17 mouse cellular contexts compared by ENCODE assay signal in the genomic region with DNA sequence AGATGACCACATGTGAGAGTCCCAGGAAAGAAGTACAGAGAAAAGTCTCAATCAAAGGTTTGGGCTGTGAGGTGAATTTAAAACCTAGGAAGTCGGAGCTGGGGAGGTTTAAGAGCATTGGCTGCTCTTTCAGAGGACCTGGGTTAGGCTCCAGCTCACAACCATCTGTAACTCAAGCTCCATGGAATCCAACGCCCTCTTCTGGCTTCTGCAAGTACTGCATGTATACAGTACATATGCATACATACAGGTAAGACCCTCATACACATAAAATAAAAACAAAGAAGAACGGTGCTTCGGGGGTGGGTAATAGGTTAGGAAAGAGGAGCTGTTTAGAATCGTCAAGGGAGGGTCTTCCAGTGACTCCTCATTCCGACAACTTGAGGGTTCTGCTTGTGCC. TPM values are rescaled to one million over a fixed set of nuclear protein-coding genes. Genes with fewer than 3 reads are reported as not detected.
A peak's percentile ranks its signal among the peaks of the same experiment; 100 is the strongest.
DNase-seq lines count a peak whose midpoint lies in the region; ATAC-seq and TF ChIP-seq lines count a peak whose summit lies in the region.
"Had no signal": no experiment of that assay in that cellular context is flagged by ENCODE, and none has a peak within 500 bp of the region (broad histone marks: within the 10 kb centered on the region; RNA-seq: fewer than 3 reads in every experiment).

No protein-coding gene starts in this region.

- no peak for DNase-seq in hindbrain, postnatal 0 days (ENCODE audit: low spot score)
- no peak for DNase-seq in hindbrain, embryonic 14.5 days (ENCODE audit: low spot score)
- DNase-seq in midbrain, postnatal 0 days (ENCODE audit: low spot score) = no peak
- no peak for DNase-seq in spleen, adult 12 weeks (ENCODE audit: low spot score)
- no peak for DNase-seq in urinary bladder, adult 18-20 months (ENCODE audit: low spot score in 2 of 2)
- DNase-seq: cerebellum, adult 9-10 months; kidney, adult 11 months; lung, adult 2 months; right cerebral cortex, postnatal 4 days had no signal

- H3K9me3 ChIP-seq in hindbrain, postnatal 0 days (ENCODE audit: low read length) = no peaks in the 10 kb centered on the region
- H3K9me3 ChIP-seq in hindbrain, embryonic 14.5 days (ENCODE audit: control insufficient read depth, low read length) = no peaks in the 10 kb centered on the region
- H3K9me3 ChIP-seq in midbrain, postnatal 0 days (ENCODE audit: low read length) = no peaks in the 10 kb centered on the region
- H3K9me3 ChIP-seq in midbrain, embryonic 16.5 days (replicated peaks; ENCODE audit: control insufficient read depth, low read length, poor library complexity, severe bottlenecking) = no peaks in the 10 kb centered on the region
- no peaks in the 10 kb centered on the region for H3K9me3 ChIP-seq in forebrain, embryonic 12.5 days
- H3K9me3 ChIP-seq: forebrain, embryonic 10.5 days; midbrain, embryonic 10.5 days had no signal

- no peaks in the 10 kb centered on the region for H3K4me1 ChIP-seq in hindbrain, postnatal 0 days (ENCODE audit: insufficient read depth, low read length)
- H3K4me1 ChIP-seq in hindbrain, embryonic 14.5 days (replicated peaks; ENCODE audit: control insufficient read depth, insufficient read depth, low read length) = 0 out of 2 replicates have a peak, but pooled peaks cover under 1% of the 10 kb centered on the region
- H3K4me1 ChIP-seq in midbrain, postnatal 0 days (ENCODE audit: insufficient read depth, low read length) = no peaks in the 10 kb centered on the region
- peaks cover 4% of the 10 kb centered on the region; the same call in 1 of the 2 replicates for H3K4me1 ChIP-seq in midbrain, embryonic 16.5 days (ENCODE audit: control insufficient read depth, insufficient read depth, low read length)
- H3K4me1 ChIP-seq in forebrain, embryonic 12.5 days = no peaks in the 10 kb centered on the region

- no peak for ATAC-seq in hindbrain, postnatal 0 days
- ATAC-seq in hindbrain, embryonic 14.5 days (ENCODE audit: low FRiP score) = no peak
- ATAC-seq in midbrain, postnatal 0 days (ENCODE audit: low FRiP score) = no peak
- ATAC-seq in midbrain, embryonic 16.5 days = no peak
- ATAC-seq in erythroblast, adult 5-6 weeks (replicated peaks; ENCODE audit: low FRiP score, poor library complexity, severe bottlenecking) = peak; percentile 40; the same call in 1 of the 2 replicates
- no peak for ATAC-seq in forebrain, embryonic 12.5 days (ENCODE audit: low FRiP score)
- ATAC-seq: activated CD4-positive, CD25-positive, alpha-beta regulatory T cell, adult 4 months had no signal

- WGBS in hindbrain, postnatal 0 days = 81% methylated on average over 6 of the region's 6 CpGs
- 86% methylated on average over 6 of the region's 6 CpGs for WGBS in hindbrain, embryonic 14.5 days
- WGBS in midbrain, postnatal 0 days = 87% methylated on average over 6 of the region's 6 CpGs
- 88% methylated on average over 6 of the region's 6 CpGs for WGBS in midbrain, embryonic 16.5 days
- 80% methylated on average over 6 of the region's 6 CpGs for WGBS in forebrain, embryonic 12.5 days

- H3K4me2 ChIP-seq in hindbrain, postnatal 0 days (ENCODE audit: low read depth, low read length) = no peak overlapping the region
- H3K4me2 ChIP-seq in hindbrain, embryonic 14.5 days (replicated peaks) = no peak overlapping the region
- no peak overlapping the region for H3K4me2 ChIP-seq in midbrain, postnatal 0 days (ENCODE audit: low read depth, low read length, poor library complexity, severe bottlenecking)
- no peak overlapping the region for H3K4me2 ChIP-seq in midbrain, embryonic 16.5 days (ENCODE audit: low read length)
- H3K4me2 ChIP-seq in forebrain, embryonic 12.5 days = no peak overlapping the region

- no peak overlapping the region for H3K4me3 ChIP-seq in hindbrain, postnatal 0 days (ENCODE audit: low read length)
- H3K4me3 ChIP-seq in hindbrain, embryonic 14.5 days (replicated peaks; ENCODE audit: low read length) = no peak overlapping the region
- H3K4me3 ChIP-seq in midbrain, postnatal 0 days (ENCODE audit: low read depth, low read length) = no peak overlapping the region
- no peak overlapping the region for H3K4me3 ChIP-seq in midbrain, embryonic 16.5 days (ENCODE audit: low read depth, low read length)
- H3K4me3 ChIP-seq in forebrain, embryonic 12.5 days (replicated peaks) = no peak overlapping the region
- H3K4me3 ChIP-seq: forebrain, embryonic 10.5 days; midbrain, embryonic 10.5 days had no signal

- H3K27me3 ChIP-seq in hindbrain, postnatal 0 days (ENCODE audit: insufficient read depth, low read length) = no peaks in the 10 kb centered on the region
- no peaks in the 10 kb centered on the region for H3K27me3 ChIP-seq in hindbrain, embryonic 14.5 days (ENCODE audit: control insufficient read depth, insufficient read depth, low read length)
- no peaks in the 10 kb centered on the region for H3K27me3 ChIP-seq in midbrain, postnatal 0 days (ENCODE audit: insufficient read depth, low read length)
- H3K27me3 ChIP-seq in midbrain, embryonic 16.5 days (ENCODE audit: control insufficient read depth, insufficient read depth, low read depth, low read length) = no peaks in the 10 kb centered on the region
- H3K27me3 ChIP-seq in forebrain, embryonic 12.5 days = no peaks in the 10 kb centered on the region

- 0 out of 2 replicates have a peak, but pooled peaks have one; percentile 9 for TF ChIP-seq CTCF in hindbrain, postnatal 0 days (IDR thresholded peaks at IDR 0.05; ENCODE audit: low read depth)
- peak; percentile 40 for TF ChIP-seq CTCF in midbrain, postnatal 0 days (IDR thresholded peaks at IDR 0.05)

- no peak overlapping the region for H3K9ac ChIP-seq in hindbrain, postnatal 0 days (replicated peaks; ENCODE audit: low read length)
- no peak overlapping the region for H3K9ac ChIP-seq in hindbrain, embryonic 14.5 days
- no peak overlapping the region for H3K9ac ChIP-seq in midbrain, postnatal 0 days (replicated peaks; ENCODE audit: low read length, poor library complexity, severe bottlenecking)
- no peak overlapping the region for H3K9ac ChIP-seq in midbrain, embryonic 16.5 days (ENCODE audit: low read depth, low read length)
- no peak overlapping the region for H3K9ac ChIP-seq in forebrain, embryonic 12.5 days

- no peak overlapping the region for H3K27ac ChIP-seq in hindbrain, postnatal 0 days
- H3K27ac ChIP-seq in hindbrain, embryonic 14.5 days = no peak overlapping the region
- H3K27ac ChIP-seq in midbrain, postnatal 0 days (ENCODE audit: low read depth, low read length) = no peak overlapping the region
- no peak overlapping the region for H3K27ac ChIP-seq in midbrain, embryonic 16.5 days (ENCODE audit: low read length)
- no peak overlapping the region for H3K27ac ChIP-seq in forebrain, embryonic 12.5 days
- H3K27ac ChIP-seq: forebrain, embryonic 10.5 days; midbrain, embryonic 10.5 days had no signal

- peaks cover 14% of the 10 kb centered on the region; the same call in 1 of the 2 replicates for H3K36me3 ChIP-seq in hindbrain, postnatal 0 days (ENCODE audit: insufficient read depth, low read length)
- peaks cover 43% of the 10 kb centered on the region for H3K36me3 ChIP-seq in hindbrain, embryonic 14.5 days (replicated peaks; ENCODE audit: control insufficient read depth, insufficient read depth)
- H3K36me3 ChIP-seq in midbrain, postnatal 0 days (ENCODE audit: insufficient read depth, low read length) = no peaks in the 10 kb centered on the region; the same call in 1 of the 2 replicates
- peaks cover 5% of the 10 kb centered on the region for H3K36me3 ChIP-seq in midbrain, embryonic 16.5 days (ENCODE audit: control insufficient read depth, insufficient read depth, low read length)
- peaks cover 10% of the 10 kb centered on the region; the same call in 1 of the 2 replicates for H3K36me3 ChIP-seq in forebrain, embryonic 12.5 days (replicated peaks)

RNA-seq across cellular contexts. Expression of a gene that starts 6.7 kb away (rescaled TPM):
- total RNA-seq in hindbrain, postnatal 0 days (2014; rRNA removed) = 0.21 TPM in 1 of 2 replicates, not detected in the other
- 0.25 and 0.33 TPM in 2 replicates for polyA plus RNA-seq in hindbrain, postnatal 0 days (2015; fragmentation: Nextera tagmentation; extraction: Ambion mirVana)
- polyA plus RNA-seq in hindbrain, embryonic 14.5 days (2014; fragmentation: Nextera tagmentation; extraction: Ambion mirVana) = 0.21 and 0.33 TPM in 2 replicates
- 0.55 TPM in 1 of 2 replicates, not detected in the other for total RNA-seq in midbrain, postnatal 0 days (2014; rRNA removed)
- 0.21 and 0.25 TPM in 2 replicates for polyA plus RNA-seq in midbrain, postnatal 0 days (2015; fragmentation: Nextera tagmentation; extraction: Ambion mirVana)
- polyA plus RNA-seq in midbrain, embryonic 16.5 days (2015; fragmentation: Nextera tagmentation; extraction: Ambion mirVana) = 0.15 TPM in 2 replicates
- total RNA-seq in erythroblast, adult 5-6 weeks (2015; ENCODE audit: low replicate concordance) = not detected in 2 replicates
- total RNA-seq in erythroblast, adult 5-6 weeks (2017; ENCODE audit: low replicate concordance) = not detected in 2 replicates
- polyA plus RNA-seq in forebrain, embryonic 12.5 days (2016; fragmentation: Nextera tagmentation; extraction: Ambion mirVana) = 0.11 TPM in 1 of 2 replicates, not detected in the other
- total RNA-seq: hematopoietic stem cell, adult 5-6 weeks had no signal
- polyA plus RNA-seq: activated CD4-positive, CD25-positive, alpha-beta regulatory T cell, adult 4 months; embryonic facial prominence, embryonic 11.5 days; forebrain, embryonic 10.5 days; midbrain, embryonic 10.5 days had no signal

RNA-seq across cellular contexts. Expression of a gene that starts 28.5 kb away (rescaled TPM):
- total RNA-seq in hindbrain, postnatal 0 days (2014; rRNA removed) = 56.6 and 62.1 TPM in 2 replicates
- polyA plus RNA-seq in hindbrain, postnatal 0 days (2015; fragmentation: Nextera tagmentation; extraction: Ambion mirVana) = 151 TPM in 2 replicates
- polyA plus RNA-seq in hindbrain, embryonic 14.5 days (2014; fragmentation: Nextera tagmentation; extraction: Ambion mirVana) = 141 and 144 TPM in 2 replicates
- 46.3 and 56.1 TPM in 2 replicates for total RNA-seq in midbrain, postnatal 0 days (2014; rRNA removed)
- 121 and 124 TPM in 2 replicates for polyA plus RNA-seq in midbrain, postnatal 0 days (2015; fragmentation: Nextera tagmentation; extraction: Ambion mirVana)
- 97.6 and 97.7 TPM in 2 replicates for polyA plus RNA-seq in midbrain, embryonic 16.5 days (2015; fragmentation: Nextera tagmentation; extraction: Ambion mirVana)
- total RNA-seq in erythroblast, adult 5-6 weeks (2015; ENCODE audit: low replicate concordance) = 31.6 and 35.5 TPM in 2 replicates
- 24.7 and 25.2 TPM in 2 replicates for total RNA-seq in erythroblast, adult 5-6 weeks (2017; ENCODE audit: low replicate concordance)
- 89.0 and 98.1 TPM in 2 replicates for polyA plus RNA-seq in forebrain, embryonic 12.5 days (2016; fragmentation: Nextera tagmentation; extraction: Ambion mirVana)
